Mouse (Mus musculus) heart, embryonic 11.5 days (tissue): ENCODE measurements at regions not wholly inside any gene's neighbourhood (a gene's known extent, or its start where the extent isn't known, plus 50 kb on each side); places are given as distances from the start of the nearest gene placed in this dataset.

ENCODE experiments used
- ATAC-seq: fragments of 200-750 bp; cut with Nextera tagmentation; replicated peaks from 2 replicates; pipeline ENCODE4 v1.8.0; 2017; ENCODE audit warnings: moderate library complexity; ENCODE audit not compliant: insufficient number of reproducible peaks, low FRiP score, low TSS enrichment
- H3K27ac ChIP-seq: fragments of 300-500 bp; sonication (generic); 2 replicates; pipeline ENCODE4 v1.5.1; 2014; ENCODE audit warnings: mild to moderate bottlenecking, low read depth, low read length
- H3K27me3 ChIP-seq: fragments of 300-500 bp; sonication (generic); 2 replicates; pipeline ENCODE4 v1.6.1; 2014; ENCODE audit warnings: mild to moderate bottlenecking, low read length, mixed read lengths; ENCODE audit not compliant: control insufficient read depth, insufficient read depth
- H3K36me3 ChIP-seq: fragments of 300-500 bp; sonication (generic); 2 replicates; pipeline ENCODE4 v1.6.1; 2014; ENCODE audit warnings: mild to moderate bottlenecking, low read length, moderate library complexity, mixed read lengths; ENCODE audit not compliant: control insufficient read depth, insufficient read depth
- H3K4me1 ChIP-seq: fragments of 300-500 bp; sonication (generic); 2 replicates; pipeline ENCODE4 v1.6.1; 2014; ENCODE audit warnings: low read length; ENCODE audit not compliant: control insufficient read depth, insufficient read depth
- H3K4me2 ChIP-seq: fragments of 300-500 bp; sonication (generic); 2 replicates; pipeline ENCODE4 v1.6.1; 2014; ENCODE audit warnings: mild to moderate bottlenecking, moderate library complexity
- H3K4me3 ChIP-seq: fragments of 300-500 bp; sonication (generic); 2 replicates; pipeline ENCODE4 v1.5.1; 2014; ENCODE audit warnings: low read depth, low read length
- H3K9ac ChIP-seq: fragments of 300-500 bp; sonication (generic); 2 replicates; pipeline ENCODE4 v1.6.1; 2014; ENCODE audit warnings: mild to moderate bottlenecking, low read depth, low read length, moderate library complexity
- H3K9me3 ChIP-seq: fragments of 300-500 bp; sonication (generic); replicated peaks from 2 replicates; pipeline ENCODE4 v1.6.1; 2016; ENCODE audit warnings: low read length; ENCODE audit not compliant: control insufficient read depth
- WGBS: fragments of 180-500 bp; shearing (Covaris S2); extraction: QIAGEN DNeasy Blood & Tissue Kit; methylation state at CpG from one replicate; pipeline ENCODE4 v1.1.7; 2014; ENCODE audit not compliant: insufficient replicate concordance; 5-methylcytosine and 5-hydroxymethylcytosine counted together

- Histone ChIP-seq H3K9me3 (no peaks in the 10 kb centered on the region), H3K36me3 (no peaks in the 10 kb centered on the region), H3K4me2 (no peak overlapping the region), H3K4me1 (no peaks in the 10 kb centered on the region), H3K4me3 (no peak overlapping the region), H3K9ac (no peak overlapping the region), H3K27ac (no peak overlapping the region), H3K27me3 (no peaks in the 10 kb centered on the region)
- no peak for ATAC-seq
- WGBS, result 61% methylated on average over 5 of the region's 5 CpGs
These were observed 238.4 kb upstream of the Rps6ka3 start for GRCm38 (mm10) chrX:158971726-158972125.

- Histone ChIP-seq H3K4me2 (no peak overlapping the region), H3K4me1 (no peaks in the 10 kb centered on the region), H3K9me3 (no peaks in the 10 kb centered on the region), H3K27me3 (no peaks in the 10 kb centered on the region), H3K36me3 (no peaks in the 10 kb centered on the region), H3K27ac (no peak overlapping the region), H3K4me3 (no peak overlapping the region), H3K9ac (no peak overlapping the region)
- ATAC-seq, result no peak
- 64% methylated on average over 5 of the region's 5 CpGs for WGBS
These were observed 233.5 kb upstream of the Rps6ka3 start for GRCm38 (mm10) chrX:158976648-158977047.

GRCm38 (mm10) chrX:158984721-158985120 is 225.4 kb upstream of the Rps6ka3 start:
- H3K9ac ChIP-seq, result no peak overlapping the region
- H3K4me1 ChIP-seq, result no peaks in the 10 kb centered on the region
- no peaks in the 10 kb centered on the region for H3K9me3 ChIP-seq
- ATAC-seq, result no peak
- no peak overlapping the region for H3K27ac ChIP-seq
- no peaks in the 10 kb centered on the region for H3K36me3 ChIP-seq
- no peak overlapping the region for H3K4me2 ChIP-seq
- 86% methylated on average over 2 of the region's 2 CpGs for WGBS
- no peaks in the 10 kb centered on the region for H3K27me3 ChIP-seq
- H3K4me3 ChIP-seq, result no peak overlapping the region

GRCm38 (mm10) chrX:158987676-158988075 is 222.4 kb upstream of the Rps6ka3 start:
- ATAC-seq, result no peak
- 52% methylated on average over 3 of the region's 3 CpGs for WGBS
- H3K27me3 ChIP-seq, result no peaks in the 10 kb centered on the region
- H3K4me3 ChIP-seq, result no peak overlapping the region
- no peak overlapping the region for H3K9ac ChIP-seq
- H3K9me3 ChIP-seq, result no peaks in the 10 kb centered on the region
- H3K4me2 ChIP-seq, result no peak overlapping the region
- no peaks in the 10 kb centered on the region for H3K36me3 ChIP-seq
- H3K27ac ChIP-seq, result no peak overlapping the region
- H3K4me1 ChIP-seq, result no peaks in the 10 kb centered on the region

GRCm38 (mm10) chrX:159018955-159019354 is 191.2 kb upstream of the Rps6ka3 start:
- Histone ChIP-seq H3K36me3 (no peaks in the 10 kb centered on the region), H3K4me1 (no peaks in the 10 kb centered on the region), H3K27me3 (no peaks in the 10 kb centered on the region), H3K9ac (no peak overlapping the region), H3K4me2 (no peak overlapping the region), H3K9me3 (no peaks in the 10 kb centered on the region), H3K27ac (no peak overlapping the region), H3K4me3 (no peak overlapping the region)
- no peak for ATAC-seq
- WGBS, result 70% methylated on average over 1 of the region's 1 CpGs

GRCm38 (mm10) chrX:159026311-159026710 is 183.8 kb upstream of the Rps6ka3 start:
- H3K4me1 ChIP-seq, result no peaks in the 10 kb centered on the region
- no peak overlapping the region for H3K4me3 ChIP-seq
- no peak overlapping the region for H3K4me2 ChIP-seq
- 81% methylated on average over 1 of the region's 1 CpGs for WGBS
- H3K9me3 ChIP-seq, result no peaks in the 10 kb centered on the region
- ATAC-seq, result no peak
- no peak overlapping the region for H3K9ac ChIP-seq
- no peak overlapping the region for H3K27ac ChIP-seq
- H3K36me3 ChIP-seq, result no peaks in the 10 kb centered on the region
- H3K27me3 ChIP-seq, result no peaks in the 10 kb centered on the region

- ATAC-seq, result no peak
- Histone ChIP-seq H3K9me3 (no peaks in the 10 kb centered on the region), H3K4me3 (no peak overlapping the region), H3K4me1 (no peaks in the 10 kb centered on the region), H3K27ac (no peak overlapping the region), H3K4me2 (no peak overlapping the region), H3K27me3 (no peaks in the 10 kb centered on the region), H3K36me3 (no peaks in the 10 kb centered on the region), H3K9ac (no peak overlapping the region)
- 65% methylated on average over 4 of the region's 4 CpGs for WGBS
These were observed 178.2 kb upstream of the Rps6ka3 start for GRCm38 (mm10) chrX:159031927-159032326.

- Histone ChIP-seq H3K36me3 (no peaks in the 10 kb centered on the region), H3K27ac (no peak overlapping the region), H3K27me3 (no peaks in the 10 kb centered on the region), H3K9me3 (no peaks in the 10 kb centered on the region), H3K4me3 (no peak overlapping the region), H3K4me2 (no peak overlapping the region), H3K9ac (no peak overlapping the region), H3K4me1 (no peaks in the 10 kb centered on the region)
- ATAC-seq, result no peak
- WGBS, result 12% methylated on average over 3 of the region's 3 CpGs
These were observed 166.7 kb upstream of the Rps6ka3 start for GRCm38 (mm10) chrX:159043432-159043831.

- Histone ChIP-seq H3K9me3 (no peaks in the 10 kb centered on the region), H3K27ac (no peak overlapping the region), H3K36me3 (no peaks in the 10 kb centered on the region), H3K4me2 (no peak overlapping the region), H3K4me1 (no peaks in the 10 kb centered on the region), H3K9ac (no peak overlapping the region), H3K4me3 (no peak overlapping the region), H3K27me3 (no peaks in the 10 kb centered on the region)
- 52% methylated on average over 2 of the region's 2 CpGs for WGBS
- no peak for ATAC-seq
These were observed 162.2 kb upstream of the Rps6ka3 start for GRCm38 (mm10) chrX:159047876-159048275.
